In the genomic region with DNA sequence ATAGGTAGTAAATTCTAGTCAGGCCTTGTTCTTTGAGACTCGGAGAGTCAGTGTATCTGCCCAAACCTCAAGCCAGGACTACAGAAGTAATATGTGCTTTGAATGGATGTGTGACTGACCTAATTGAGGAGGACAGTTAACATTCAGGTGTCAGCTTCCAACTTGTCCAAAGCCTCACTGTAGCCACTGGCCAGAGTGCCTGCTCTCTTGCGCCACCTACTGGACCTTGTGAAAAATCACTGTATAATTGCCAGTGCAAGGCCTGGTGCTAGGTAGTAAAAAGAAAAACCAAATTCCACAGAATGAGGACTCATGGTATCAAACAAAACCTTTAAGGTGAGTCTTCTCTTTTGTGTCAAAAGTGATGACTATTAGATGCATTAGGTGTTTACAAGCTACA, we compare ENCODE assay signal across 8 mouse cellular contexts.
DNase-seq lines count a peak whose midpoint lies in the region; ATAC-seq and TF ChIP-seq lines count a peak whose summit lies in the region.
"Had no signal": no experiment of that assay in that cellular context is flagged by ENCODE, and none has a peak within 500 bp of the region (broad histone marks: within the 10 kb centered on the region; RNA-seq: fewer than 3 reads in every experiment).

No protein-coding gene starts in this region.

- peak; percentile 96 for TF ChIP-seq CTCF in heart, postnatal 0 days (IDR thresholded peaks at IDR 0.05; ENCODE audit: low read depth)

- H3K9ac ChIP-seq in ES-E14 (ENCODE audit: insufficient read depth, low read depth, low read length, poor library complexity, severe bottlenecking) = no peak overlapping the region
- no peak overlapping the region for H3K9ac ChIP-seq in heart, postnatal 0 days (replicated peaks; ENCODE audit: low read depth, low read length)
- no peak overlapping the region for H3K9ac ChIP-seq in lung, embryonic 16.5 days (ENCODE audit: low read length)
- H3K9ac ChIP-seq: limb, embryonic 12.5 days had no signal

- peak; percentile 70 for ATAC-seq in heart, postnatal 0 days (ENCODE audit: insufficient read depth, low read depth)
- ATAC-seq in lung, embryonic 16.5 days (ENCODE audit: low read depth) = peak; percentile 49; the same call in 1 of the 2 replicates

- no peak overlapping the region for H3K27ac ChIP-seq in ES-E14 (ENCODE audit: insufficient read depth, low read depth, low read length, poor library complexity, severe bottlenecking)
- no peak overlapping the region for H3K27ac ChIP-seq in embryonic facial prominence, embryonic 10.5 days (replicated peaks)
- no peak overlapping the region for H3K27ac ChIP-seq in heart, postnatal 0 days (ENCODE audit: low read depth)
- no peak overlapping the region for H3K27ac ChIP-seq in lung, embryonic 16.5 days (ENCODE audit: low read length)
- H3K27ac ChIP-seq: limb, embryonic 12.5 days had no signal

- H3K27me3 ChIP-seq in embryonic facial prominence, embryonic 10.5 days (replicated peaks; ENCODE audit: low read depth, poor library complexity, severe bottlenecking) = no peaks in the 10 kb centered on the region
- no peaks in the 10 kb centered on the region for H3K27me3 ChIP-seq in heart, postnatal 0 days (ENCODE audit: control insufficient read depth, insufficient read depth, low read length)
- H3K27me3 ChIP-seq in lung, embryonic 16.5 days (ENCODE audit: control insufficient read depth, insufficient read depth, low read depth, low read length) = no peaks in the 10 kb centered on the region
- H3K27me3 ChIP-seq: limb, embryonic 12.5 days had no signal

- DNase-seq in ES-E14 (ENCODE audit: low read depth, low spot score) = peak; percentile 50
- peak; percentile 75 for DNase-seq in adrenal gland, postnatal 14 days
- peak; percentile 68 for DNase-seq in embryonic facial prominence, embryonic 10.5 days (ENCODE audit: low spot score)
- peak; percentile 55 for DNase-seq in heart, postnatal 0 days (ENCODE audit: low spot score)
- DNase-seq in kidney, postnatal 25 days = peak; percentile 53 to 67
- DNase-seq in right cerebral cortex, postnatal 14 days = peak; percentile 27

- 30% methylated on average over 2 of the region's 2 CpGs for WGBS in embryonic facial prominence, embryonic 10.5 days
- WGBS in heart, postnatal 0 days = 23% methylated on average over 2 of the region's 2 CpGs
- WGBS in lung, embryonic 16.5 days = 18% methylated on average over 2 of the region's 2 CpGs

- no peak for TF ChIP-seq EP300 in heart, postnatal 0 days (IDR thresholded peaks at IDR 0.05; ENCODE audit: low read depth)

- in situ Hi-C loops in ES-E14 (cut with MboI; ENCODE audit: low sequenced_read_pairs in 2 of 2, unreplicated experiment in 2 of 2) = loop anchor here in 1 of 2 experiments (25.0 kb wide), 1 partner anchor 522 kb away; no protein-coding TSS in a partner anchor

- H3K4me3 ChIP-seq in ES-E14 (ENCODE audit: insufficient read depth in 1 of 2, low read depth in 1 of 2, low read length in 2 of 2, poor library complexity in 1 of 2, severe bottlenecking in 1 of 2) = no peak overlapping the region
- H3K4me3 ChIP-seq in embryonic facial prominence, embryonic 10.5 days = no peak overlapping the region
- H3K4me3 ChIP-seq in heart, postnatal 0 days (ENCODE audit: low read depth, low read length) = no peak overlapping the region
- no peak overlapping the region for H3K4me3 ChIP-seq in lung, embryonic 16.5 days (ENCODE audit: low read length)
- H3K4me3 ChIP-seq: limb, embryonic 12.5 days had no signal

- H3K9me3 ChIP-seq in ES-E14 (ENCODE audit: control insufficient read depth, insufficient read depth, low read depth, low read length) = no peaks in the 10 kb centered on the region
- H3K9me3 ChIP-seq in embryonic facial prominence, embryonic 10.5 days = no peaks in the 10 kb centered on the region
- H3K9me3 ChIP-seq in heart, postnatal 0 days (replicated peaks; ENCODE audit: control insufficient read depth, low read length) = no peaks in the 10 kb centered on the region
- H3K9me3 ChIP-seq in lung, embryonic 16.5 days (ENCODE audit: control insufficient read depth, low read length) = no peaks in the 10 kb centered on the region
- H3K9me3 ChIP-seq: limb, embryonic 12.5 days had no signal

- H3K4me1 ChIP-seq in ES-E14 (ENCODE audit: control insufficient read depth in 2 of 2, insufficient read depth in 2 of 2, low read length in 2 of 2, poor library complexity in 1 of 2) = no peaks in the 10 kb centered on the region
- no peaks in the 10 kb centered on the region for H3K4me1 ChIP-seq in embryonic facial prominence, embryonic 10.5 days
- no peaks in the 10 kb centered on the region for H3K4me1 ChIP-seq in heart, postnatal 0 days (ENCODE audit: control insufficient read depth, insufficient read depth)
- no peaks in the 10 kb centered on the region for H3K4me1 ChIP-seq in lung, embryonic 16.5 days (replicated peaks; ENCODE audit: control insufficient read depth, insufficient read depth, low read length)
- H3K4me1 ChIP-seq: limb, embryonic 12.5 days had no signal

- H3K4me2 ChIP-seq in heart, postnatal 0 days (ENCODE audit: low read depth, low read length) = no peak overlapping the region
- no peak overlapping the region for H3K4me2 ChIP-seq in lung, embryonic 16.5 days (ENCODE audit: low read depth, low read length)
- H3K4me2 ChIP-seq: limb, embryonic 12.5 days had no signal

- H3K36me3 ChIP-seq in ES-E14 (ENCODE audit: control insufficient read depth, insufficient read depth, low read length, poor library complexity, severe bottlenecking) = no peaks in the 10 kb centered on the region
- no peaks in the 10 kb centered on the region for H3K36me3 ChIP-seq in embryonic facial prominence, embryonic 10.5 days (replicated peaks)
- no peaks in the 10 kb centered on the region for H3K36me3 ChIP-seq in heart, postnatal 0 days (replicated peaks; ENCODE audit: control insufficient read depth, insufficient read depth, low read length)
- H3K36me3 ChIP-seq in lung, embryonic 16.5 days (ENCODE audit: control insufficient read depth, insufficient read depth, low read length) = no peaks in the 10 kb centered on the region
- H3K36me3 ChIP-seq: limb, embryonic 12.5 days had no signal

TF ChIP-seq in ES-E14, 5 proteins besides CTCF, POLR2A, EP300 and RAD21:
- no peak for TF ChIP-seq CHD2 (IDR thresholded peaks at IDR 0.05; ENCODE audit: low read depth, low read length)
- TF ChIP-seq ZC3H11A (IDR thresholded peaks at IDR 0.05; ENCODE audit: borderline replicate concordance, low read depth, low read length) = peak; percentile 62; the same call in 1 of the 2 replicates
TF ChIP-seq in ES-E14: peak in this region for 1.
